Mouse (Mus musculus) stomach, postnatal 0 days (tissue): Measurements from ENCODE around the gene Zmym6.

ENCODE experiments used
- CTCF ChIP-seq: IDR thresholded peaks from 2 replicates; pipeline ENCODE4 v1.5.1; 2016; ENCODE audit warnings: antibody characterized with exemption, low read depth, mild to moderate bottlenecking, moderate library complexity
- EP300 ChIP-seq: optimal IDR thresholded peaks from 2 replicates; pipeline ENCODE3; 2016; ENCODE audit warnings: antibody characterized with exemption

- TF ChIP-seq CTCF (no peak), EP300 (no peak)
Observed at GRCm38 (mm10) chr4:127037908-127038827, 39.0 kb upstream of the Zmym6 start.
